Mouse (Mus musculus) bone marrow, adult 2 months (tissue): ENCODE results near the gene Trpm5. TPM values are rescaled to one million over a fixed set of nuclear protein-coding genes. Genes with fewer than 3 reads are reported as not detected.

ENCODE experiments used
- H3K27ac ChIP-seq: fragments of 200-500 bp; 2 replicates; pipeline ENCODE4 v1.5.1; 2012; ENCODE audit warnings: low read depth, mild to moderate bottlenecking, control low read depth, inconsistent platforms, low read length; ENCODE audit not compliant: control insufficient read depth, poor library complexity, insufficient read depth
- H3K4me1 ChIP-seq: fragments of 200-500 bp; 2 replicates; pipeline ENCODE4 v1.6.1; 2011; ENCODE audit warnings: low read length; ENCODE audit not compliant: control insufficient read depth, insufficient read depth
- H3K4me3 ChIP-seq: fragments of 200-500 bp; replicated peaks from 2 replicates; pipeline ENCODE3; 2011; ENCODE audit warnings: mild to moderate bottlenecking, low read depth, low read length, control low read depth; ENCODE audit not compliant: control insufficient read depth
- CTCF ChIP-seq: fragments of 200-500 bp; IDR thresholded peaks from 2 replicates; pipeline ENCODE4 v1.5.1; 2011; ENCODE audit warnings: low read length, control low read depth; ENCODE audit not compliant: control insufficient read depth, insufficient read depth
- POLR2A ChIP-seq: fragments of 200-500 bp; IDR thresholded peaks from 2 replicates; pipeline ENCODE4 v1.6.1; 2011; ENCODE audit warnings: low read depth, mild to moderate bottlenecking, control low read depth, low read length, borderline replicate concordance; ENCODE audit not compliant: control insufficient read depth
- WGBS: fragments of 180-500 bp; shearing (Covaris S2); methylation state at CpG from one replicate; pipeline ENCODE4 v1.1.7; 2018; 5-methylcytosine and 5-hydroxymethylcytosine counted together
- polyA plus RNA-seq: library from polyadenylated mRNA; stranded (reverse); fragments of >200 nt; gene quantifications from 2 replicates; pipeline ENCODE4 v1.2.4, GENCODE M21; 2011; ENCODE audit warnings: low replicate concordance; ENCODE audit not compliant: missing spikeins, insufficient read depth, insufficient read length

Trpm5 gene
- polyA plus RNA-seq, 1 experiment, result not detected

- no peak overlapping the region for H3K27ac ChIP-seq
These were observed 59.7 kb downstream of the Trpm5 start for GRCm38 (mm10) chr7:143034519-143035450.

DNA sequence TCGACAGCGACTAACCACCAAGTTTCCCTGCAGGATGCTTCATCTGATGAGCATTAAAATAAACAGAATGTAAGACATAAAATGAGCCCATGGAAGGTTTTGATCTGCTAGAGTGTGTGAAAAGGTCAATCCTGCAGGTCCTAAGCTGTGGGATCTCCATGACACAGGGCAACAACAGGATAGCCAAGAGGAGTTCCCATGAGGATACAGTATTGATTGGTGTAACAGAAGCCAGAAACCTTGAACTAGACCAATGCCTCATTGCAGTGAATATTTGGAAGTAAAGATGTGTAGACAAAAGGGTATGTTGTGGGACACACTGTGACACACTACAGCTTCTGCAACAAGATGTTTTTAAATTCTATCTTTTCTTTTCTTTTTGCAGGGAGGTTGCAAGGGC is 60.3 kb downstream of the Trpm5 start:
- Histone ChIP-seq H3K27ac (no peak overlapping the region), H3K4me1 (peaks cover 7% of the 10 kb centered on the region), H3K4me3 (no peak overlapping the region)
- WGBS, result 92% methylated on average over 2 of the region's 2 CpGs
- no peak for TF ChIP-seq POLR2A
- no peak for TF ChIP-seq CTCF

More at GRCm38 (mm10) chr7:143034519-143035450, 59.7 kb downstream of the Trpm5 start:
- no peak overlapping the region for H3K4me3 ChIP-seq
- H3K4me1 ChIP-seq, result peaks cover 7% of the 10 kb centered on the region
- no peak for TF ChIP-seq POLR2A
- TF ChIP-seq CTCF, result no peak
- 85% methylated on average over 8 of the region's 8 CpGs for WGBS

GRCm38 (mm10) chr7:143033581-143033980 is 60.9 kb downstream of the Trpm5 start:
- no peak for TF ChIP-seq CTCF
- Histone ChIP-seq H3K4me1 (peaks cover 5% of the 10 kb centered on the region), H3K27ac (no peak overlapping the region), H3K4me3 (no peak overlapping the region)
- WGBS, result 87% methylated on average over 4 of the region's 4 CpGs

GRCm38 (mm10) chr7:143031816-143032215 is 62.6 kb downstream of the Trpm5 start:
- no peak for TF ChIP-seq CTCF
- no peak for TF ChIP-seq POLR2A
- WGBS, result 77% methylated on average over 1 of the region's 1 CpGs
- no peak overlapping the region for H3K4me3 ChIP-seq
- no peaks in the 10 kb centered on the region for H3K4me1 ChIP-seq
- H3K27ac ChIP-seq, result no peak overlapping the region

GRCm38 (mm10) chr7:143027196-143027595 is 67.2 kb downstream of the Trpm5 start:
- Histone ChIP-seq H3K4me1 (peaks cover 3% of the 10 kb centered on the region; the same call in 1 of the 2 replicates), H3K27ac (no peak overlapping the region), H3K4me3 (no peak overlapping the region)
- TF ChIP-seq POLR2A (no peak), CTCF (no peak)
- WGBS, result 88% methylated on average over 4 of the region's 4 CpGs

DNA sequence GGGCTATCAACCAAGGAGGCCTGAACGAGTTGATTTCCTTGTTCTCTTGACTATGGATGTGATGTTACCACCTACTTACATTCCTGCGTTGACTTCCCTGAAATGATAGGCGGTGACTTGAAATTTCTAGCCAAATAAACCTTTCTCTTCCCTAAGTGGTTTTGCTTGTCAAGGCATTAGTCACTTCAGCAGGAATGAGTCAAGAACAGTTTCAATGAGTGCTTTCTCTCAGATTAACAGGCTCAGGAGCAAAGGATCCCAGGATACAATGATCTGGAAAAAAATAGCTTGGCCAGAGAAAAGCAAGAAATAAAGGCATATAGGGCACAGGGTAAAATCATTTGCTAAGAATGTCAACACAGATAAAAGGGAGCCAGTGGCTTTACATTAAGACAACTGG is 68.9 kb downstream of the Trpm5 start:
- 80% methylated on average over 3 of the region's 3 CpGs for WGBS
- Histone ChIP-seq H3K4me1 (peaks cover 3% of the 10 kb centered on the region; the same call in 1 of the 2 replicates), H3K27ac (no peak overlapping the region), H3K4me3 (no peak overlapping the region)
- TF ChIP-seq CTCF, result no peak
- no peak for TF ChIP-seq POLR2A

DNA sequence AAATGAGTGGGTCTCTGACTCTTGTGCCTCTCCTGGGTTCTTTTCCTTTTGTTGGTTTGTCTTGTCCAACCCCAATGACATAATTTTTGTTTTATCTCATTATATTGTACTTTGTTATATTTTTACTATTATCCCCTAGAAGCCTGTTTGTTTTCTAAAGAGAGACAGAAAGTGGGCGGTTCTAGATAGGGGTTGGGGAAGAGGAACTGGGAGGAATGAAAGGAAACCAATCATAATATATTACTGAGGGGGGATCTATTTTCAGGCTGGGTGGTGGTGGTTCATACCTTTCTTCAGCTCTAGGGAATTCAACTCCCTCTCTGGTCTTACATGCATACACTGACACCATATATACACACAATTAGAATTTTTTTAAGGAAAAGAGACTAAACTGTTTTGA is 70.1 kb downstream of the Trpm5 start:
- Histone ChIP-seq H3K4me1 (peaks cover 3% of the 10 kb centered on the region; the same call in 1 of the 2 replicates), H3K27ac (no peak overlapping the region), H3K4me3 (no peak overlapping the region)
- 26% methylated on average over 1 of the region's 1 CpGs for WGBS
- no peak for TF ChIP-seq CTCF
- no peak for TF ChIP-seq POLR2A

- TF ChIP-seq CTCF, result no peak
- TF ChIP-seq POLR2A, result no peak
- 28% methylated on average over 2 of the region's 2 CpGs for WGBS
- H3K4me1 ChIP-seq, result peaks cover 3% of the 10 kb centered on the region; the same call in 1 of the 2 replicates
- no peak overlapping the region for H3K27ac ChIP-seq
- H3K4me3 ChIP-seq, result no peak overlapping the region
These were observed 70.9 kb downstream of the Trpm5 start for GRCm38 (mm10) chr7:143023499-143023898.
